Mouse (Mus musculus): ENCODE measurements around the gene Upb1.

DNA sequence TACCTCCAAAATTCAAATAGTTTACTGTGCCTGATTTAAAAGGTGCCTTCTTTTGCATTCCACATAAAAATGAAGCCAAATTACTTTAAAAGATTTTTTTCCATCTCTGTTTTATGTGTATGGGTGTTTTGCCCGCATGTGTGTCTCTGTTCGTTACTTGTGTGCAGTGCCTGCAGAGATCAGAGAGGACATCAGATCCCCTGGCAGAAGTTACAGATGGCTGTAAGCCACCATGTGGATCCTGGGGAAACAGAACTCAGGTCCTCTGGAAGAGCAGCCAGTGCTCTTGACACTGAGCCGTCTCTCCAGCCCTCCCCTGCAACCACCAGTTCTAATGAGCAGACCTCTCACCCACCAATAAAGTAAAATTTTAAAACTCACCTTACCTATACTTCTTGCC, 61.8 kb downstream of the Upb1 start:
- TF ChIP-seq CTCF (IDR thresholded peaks at IDR 0.05; ENCODE audit: low read depth, low read length) = no peak
- TF ChIP-seq GATA2 (IDR thresholded peaks at IDR 0.05; ENCODE audit: borderline replicate concordance, low read depth, low read length) = no peak
- TF ChIP-seq GATA1 (IDR thresholded peaks at IDR 0.05; ENCODE audit: borderline replicate concordance, low read length) = no peak

Measured in G1E (cell line).